Mouse (Mus musculus): ENCODE measurements around the gene Pnpla5. TPM values are rescaled to one million over a fixed set of nuclear protein-coding genes. Genes with fewer than 3 reads are reported as not detected.

The Pnpla5 gene
- under 1 TPM in 1 of 2 experiments, not detected in 1; 0.29 TPM for polyA plus RNA-seq (2017; shearing (Covaris generic))

GRCm38 (mm10) chr15:84123075-84123474 is at the start of gene Pnpla5:
TSS of gene Pnpla5 (minus strand) at chr15:84123175.

GRCm38 (mm10) chr15:84167600-84167999 is 44.6 kb upstream of the Pnpla5 start, which contains the start of gene Pnpla3:
TSS of gene Pnpla3 (plus strand) at chr15:84167837.

GRCm38 (mm10) chr15:84105105-84105923 is 17.7 kb downstream of the Pnpla5 start, which contains the start of gene Sult4a1:
TSS of gene Sult4a1 (minus strand) at chr15:84105754.

GRCm38 (mm10) chr15:84065140-84065539 is 57.8 kb downstream of the Pnpla5 start, which contains the start of gene Efcab6:
TSS of gene Efcab6 (minus strand) at chr15:84065379.

Other genes with a start within 250 kb of the Pnpla5 start
- 1 to 10 TPM in 1 of 2 experiments, under 1 TPM in 1; 0.65 to 2.2 TPM for gene Efcab6, start 57.8 kb downstream of the Pnpla5 start, polyA plus RNA-seq (2017; shearing (Covaris generic))
- under 1 TPM; 0.29 to 0.73 TPM for gene Sult4a1, start 17.4 kb downstream of the Pnpla5 start, polyA plus RNA-seq (2017; shearing (Covaris generic))
- 1 to 10 TPM in 1 of 2 experiments, under 1 TPM in 1; 0.55 to 3.9 TPM for gene Pnpla3, start 44.7 kb upstream of the Pnpla5 start, polyA plus RNA-seq (2017; shearing (Covaris generic))
- gene Samm50, start 69.1 kb upstream of the Pnpla5 start, polyA plus RNA-seq (2017; shearing (Covaris generic)), result 100 to 1,000 TPM; 109 to 124 TPM
- gene Parvb, start 108.9 kb upstream of the Pnpla5 start, polyA plus RNA-seq (2017; shearing (Covaris generic)), result 1 to 10 TPM in 1 of 2 experiments, under 1 TPM in 1; 0.77 to 5.8 TPM
- gene Parvg, start 200.9 kb upstream of the Pnpla5 start, polyA plus RNA-seq (2017; shearing (Covaris generic)), result 100 to 1,000 TPM; 112 TPM

Data from inflammation-experienced regulatory T-cells (primary cell).